Mouse (Mus musculus) thymus, adult 18-20 months (tissue): ENCODE results near the gene Gm20425.

ENCODE experiments used
- DNase-seq, 2 experiments: peaks; one replicate each; pipeline ENCODE4 v3.0.0; 2022; ENCODE audit warnings: mixed read lengths in 2 of 2

Gm20425 gene

DNA sequence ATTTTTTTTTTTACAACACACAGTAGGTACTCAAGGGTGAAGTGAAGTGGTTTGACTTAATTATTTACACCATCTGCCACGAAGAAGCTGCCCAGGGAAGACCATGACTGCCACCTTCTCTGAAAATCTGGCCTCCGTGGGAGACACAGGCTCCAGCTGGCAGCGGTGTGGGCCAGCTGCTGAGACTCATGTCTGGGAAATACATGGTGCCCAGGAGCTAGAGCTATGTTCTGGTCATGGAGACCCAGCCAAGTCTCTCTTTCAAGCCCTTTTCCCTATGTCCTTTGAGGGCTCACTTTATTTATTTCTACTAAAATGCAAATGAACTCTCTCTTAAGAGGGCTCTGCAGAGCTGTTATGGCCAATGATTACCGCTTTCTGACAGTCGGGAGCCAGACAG, 76.8 kb downstream of the Gm20425 start:
- no peak for DNase-seq

DNA sequence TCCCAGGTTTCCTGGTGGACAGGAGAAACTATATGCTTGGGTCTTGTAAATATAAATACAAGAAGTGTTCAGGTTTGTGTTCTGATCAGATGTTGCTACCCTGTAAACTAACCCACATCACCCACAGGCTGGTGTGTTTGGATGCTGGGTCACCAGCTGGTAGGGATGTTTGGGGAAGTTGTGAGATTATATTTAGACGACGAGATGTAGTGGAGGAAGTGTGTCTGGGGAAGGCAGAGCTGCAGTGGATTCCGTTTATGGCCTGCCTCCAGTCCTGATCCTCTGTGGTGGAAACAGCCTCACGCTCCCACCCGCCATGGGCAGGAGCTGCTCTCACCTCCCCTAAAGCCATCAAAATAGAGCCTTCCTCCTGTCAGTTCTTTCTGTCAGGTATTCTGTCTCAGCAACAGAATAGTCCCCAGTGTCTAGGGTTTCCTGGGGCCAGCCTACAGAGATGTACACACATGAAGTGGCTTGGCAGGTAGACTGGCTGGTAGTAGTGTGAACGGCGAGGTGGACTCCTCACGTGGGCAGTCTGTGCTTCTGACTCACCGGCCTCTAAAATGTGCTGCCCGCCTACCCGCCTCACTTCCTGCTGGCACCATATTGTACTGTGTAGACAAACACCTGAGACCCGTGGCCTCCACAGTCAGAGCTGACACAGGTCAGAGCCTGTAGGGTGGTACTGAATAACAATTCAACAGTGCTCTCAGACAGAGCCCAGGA, 80.9 kb downstream of the Gm20425 start:
- DNase-seq = no peak

DNA sequence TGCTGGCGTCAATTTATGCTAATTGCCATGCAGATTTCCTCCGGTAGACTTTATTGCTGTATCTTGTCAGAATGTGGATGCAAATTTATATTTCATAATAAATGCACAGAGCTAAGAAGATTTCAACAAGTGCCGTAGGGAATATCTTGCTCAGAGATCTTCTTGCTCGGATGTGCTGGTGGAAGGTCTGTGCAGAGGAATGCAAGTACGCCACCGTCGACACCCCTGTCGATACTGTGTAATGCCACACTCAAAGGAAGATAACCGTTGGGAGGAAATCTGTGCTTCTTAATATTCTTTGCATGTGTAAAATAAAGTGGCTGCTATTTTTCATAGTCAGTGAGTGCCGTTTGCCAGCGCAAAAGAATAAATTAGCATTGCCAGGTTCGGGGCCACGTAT, 83.0 kb downstream of the Gm20425 start:
- no peak for DNase-seq

DNA sequence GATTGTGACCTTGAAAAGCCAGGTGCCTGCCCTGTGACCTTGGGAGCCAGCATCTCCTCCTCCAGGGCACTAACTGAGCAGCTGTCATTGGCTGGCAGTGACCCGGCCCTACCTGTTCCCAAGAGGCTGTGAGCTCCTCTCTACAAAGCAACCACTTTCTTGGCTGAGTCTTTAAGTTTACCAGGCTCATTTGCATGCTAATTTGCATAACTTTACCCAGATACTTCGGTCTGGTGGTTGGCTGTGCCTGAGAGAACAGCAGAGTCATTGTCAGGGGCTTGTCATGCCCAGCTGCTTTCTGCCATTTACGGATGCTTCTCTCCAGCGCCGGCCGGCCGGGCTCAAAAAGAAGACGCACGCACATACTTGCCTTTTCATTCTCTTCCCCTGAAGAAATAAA, 83.4 kb downstream of the Gm20425 start:
- DNase-seq = no peak

DNA sequence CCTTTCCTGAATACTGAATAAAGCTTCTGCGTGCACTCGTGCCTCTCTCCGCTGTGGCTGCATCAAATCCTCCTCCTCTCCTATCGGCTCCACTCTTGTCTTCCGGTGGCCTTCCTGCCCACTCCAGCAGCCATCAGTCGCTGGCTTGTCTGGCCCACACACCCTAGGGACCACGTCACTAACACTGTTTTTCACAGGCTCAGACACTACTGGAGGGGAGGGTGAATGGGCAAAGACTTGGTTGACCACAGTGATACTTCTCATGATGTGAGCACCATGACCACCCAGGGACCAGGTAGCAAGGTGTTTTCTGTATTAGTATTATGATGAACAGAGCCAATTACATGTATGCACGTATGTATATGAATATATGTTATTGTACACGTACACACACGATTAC, 83.8 kb downstream of the Gm20425 start:
- no peak for DNase-seq

DNA sequence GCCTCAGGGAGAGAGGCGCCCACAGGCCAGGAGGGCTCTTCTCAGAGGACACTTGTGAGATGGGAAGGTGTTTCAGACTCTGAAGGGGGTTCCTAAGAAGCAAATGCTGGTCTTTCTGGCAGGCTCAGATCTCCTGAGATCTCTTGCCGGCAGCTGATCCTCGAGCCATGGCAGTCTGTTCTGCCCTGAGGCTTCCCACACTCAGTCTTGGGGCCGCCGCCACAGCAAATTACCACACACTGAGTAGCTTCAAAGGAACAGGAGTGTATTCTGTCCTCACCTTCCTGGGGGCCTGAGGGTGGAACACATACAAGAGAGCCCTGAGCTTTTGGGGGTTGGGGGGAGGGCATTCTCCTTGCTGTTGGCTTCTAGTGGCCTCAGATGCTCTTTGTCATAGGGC, 84.8 kb downstream of the Gm20425 start:
- no peak for DNase-seq

DNA sequence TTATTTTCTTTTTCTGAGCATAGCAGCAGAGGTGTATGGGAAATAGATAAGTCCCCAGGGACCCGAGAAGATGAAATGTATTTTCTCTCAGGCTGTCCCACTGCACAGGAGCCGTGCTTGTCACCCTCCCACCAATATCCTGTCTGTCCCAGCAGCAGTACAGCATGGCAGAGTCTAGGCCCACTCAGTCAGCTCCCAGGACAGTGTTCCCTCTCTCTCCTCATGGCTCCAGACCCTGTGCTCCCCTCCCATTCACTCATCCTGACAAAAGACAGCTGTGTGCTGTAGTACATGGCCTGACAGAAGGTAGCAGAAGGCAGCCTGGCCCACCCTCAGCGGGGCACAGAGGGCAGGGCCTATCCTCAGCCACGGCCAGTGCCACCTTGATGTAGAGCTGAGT, 86.2 kb downstream of the Gm20425 start:
- no peak for DNase-seq

DNA sequence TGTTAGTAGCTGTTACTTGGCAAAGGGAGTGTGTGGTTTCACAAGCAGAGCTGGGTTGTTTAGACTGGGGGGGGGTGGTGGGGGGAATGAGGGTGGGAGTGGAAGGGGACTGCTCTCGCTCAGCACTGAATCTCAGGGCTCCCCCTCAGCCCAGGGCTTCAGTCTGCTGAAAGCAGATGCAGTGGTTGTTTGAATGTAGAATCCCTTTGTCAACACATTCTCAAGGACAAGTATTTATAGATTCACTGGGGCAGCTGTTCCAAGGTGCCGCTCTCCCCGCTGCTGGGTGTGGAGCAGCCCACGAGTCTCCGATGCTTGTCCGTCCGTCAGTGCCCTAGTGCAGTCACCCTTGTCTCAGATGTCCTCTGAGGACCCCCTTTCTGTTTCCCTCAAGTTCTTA, 88.8 kb downstream of the Gm20425 start:
- DNase-seq = no peak

DNA sequence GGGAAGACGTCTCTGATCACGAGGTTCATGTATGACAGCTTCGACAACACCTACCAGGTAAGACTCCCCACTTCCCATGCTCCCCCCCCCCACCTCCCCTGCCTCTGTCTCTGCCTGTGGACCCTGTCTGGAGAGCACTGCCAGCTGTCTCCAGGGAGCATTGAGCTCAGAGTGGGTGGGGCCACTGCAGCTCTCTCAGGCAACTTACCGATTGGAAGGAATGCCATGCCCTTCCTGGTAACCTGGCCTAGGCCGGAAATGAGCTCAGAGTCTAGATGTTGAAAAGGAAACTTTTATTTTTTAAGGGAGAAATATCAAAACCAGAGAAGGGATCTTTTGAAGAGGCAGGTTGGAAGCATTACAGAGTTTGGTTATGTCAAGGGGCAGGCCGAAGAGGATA, 89.7 kb downstream of the Gm20425 start:
- DNase-seq = no peak
